Mouse (Mus musculus) hindbrain, embryonic 15.5 days (tissue): ENCODE results near the gene Lkaaear1. TPM values are rescaled to one million over a fixed set of nuclear protein-coding genes. Genes with fewer than 3 reads are reported as not detected.

ENCODE experiments used
- polyA plus RNA-seq: library from polyadenylated mRNA; unstranded; fragments of >200 nt; fragmentation: Nextera tagmentation; extraction: Ambion mirVana; gene quantifications from 2 replicates; pipeline ENCODE4 v1.2.1, GENCODE M21; 2015

Gene Lkaaear1
- polyA plus RNA-seq, 1 experiment from 2014 or later = not detected

Other genes starting within 250 kb of the Lkaaear1 start
- gene Zbtb46, start 239.0 kb downstream of the Lkaaear1 start, polyA plus RNA-seq = 21.4 and 21.6 TPM in 2 replicates
- gene Abhd16b, start 205.2 kb downstream of the Lkaaear1 start, polyA plus RNA-seq = 0.17 TPM in 1 of 2 replicates, not detected in the other
- gene Tpd52l2, start 201.3 kb downstream of the Lkaaear1 start, polyA plus RNA-seq = 117 and 118 TPM in 2 replicates
- 258 and 267 TPM in 2 replicates for gene Dnajc5, start 178.0 kb downstream of the Lkaaear1 start, polyA plus RNA-seq
- gene Uckl1, start 113.5 kb downstream of the Lkaaear1 start, polyA plus RNA-seq = 61.2 and 62.0 TPM in 2 replicates
- 59.3 and 60.3 TPM in 2 replicates for gene Prpf6, start 106.6 kb downstream of the Lkaaear1 start, polyA plus RNA-seq
- 82.9 and 94.0 TPM in 2 replicates for gene Zfp512b, start 105.6 kb downstream of the Lkaaear1 start, polyA plus RNA-seq
- gene Samd10, start 99.2 kb downstream of the Lkaaear1 start, polyA plus RNA-seq = 186 and 200 TPM in 2 replicates
- gene Gm29797, start 41.4 kb downstream of the Lkaaear1 start, polyA plus RNA-seq = not detected in 2 replicates
- 17.4 and 20.0 TPM in 2 replicates for gene Sox18, start 26.8 kb downstream of the Lkaaear1 start, polyA plus RNA-seq
- 38.5 and 46.8 TPM in 2 replicates for gene Tcea2, start 18.1 kb downstream of the Lkaaear1 start, polyA plus RNA-seq
- gene Rgs19, start 4.5 kb downstream of the Lkaaear1 start, polyA plus RNA-seq = 56.8 and 64.9 TPM in 2 replicates
- gene Oprl1, start 16.6 kb upstream of the Lkaaear1 start, polyA plus RNA-seq = 83.9 and 86.4 TPM in 2 replicates
- gene Myt1, start 64.9 kb upstream of the Lkaaear1 start, polyA plus RNA-seq = 14.8 and 19.1 TPM in 2 replicates
- gene Pcmtd2, start 139.4 kb upstream of the Lkaaear1 start, polyA plus RNA-seq = 27.2 and 28.8 TPM in 2 replicates
- 70.8 and 73.4 TPM in 2 replicates for gene Polr3k, start 165.9 kb upstream of the Lkaaear1 start, polyA plus RNA-seq